Mouse (Mus musculus): ENCODE measurements around the gene Acnat1.
"Not testable (repeated sequence)": the region's sequence is repeated elsewhere in the genome, so short reads cannot be mapped to it uniquely, and the experiment has no call there.

Gene Acnat1

DNA sequence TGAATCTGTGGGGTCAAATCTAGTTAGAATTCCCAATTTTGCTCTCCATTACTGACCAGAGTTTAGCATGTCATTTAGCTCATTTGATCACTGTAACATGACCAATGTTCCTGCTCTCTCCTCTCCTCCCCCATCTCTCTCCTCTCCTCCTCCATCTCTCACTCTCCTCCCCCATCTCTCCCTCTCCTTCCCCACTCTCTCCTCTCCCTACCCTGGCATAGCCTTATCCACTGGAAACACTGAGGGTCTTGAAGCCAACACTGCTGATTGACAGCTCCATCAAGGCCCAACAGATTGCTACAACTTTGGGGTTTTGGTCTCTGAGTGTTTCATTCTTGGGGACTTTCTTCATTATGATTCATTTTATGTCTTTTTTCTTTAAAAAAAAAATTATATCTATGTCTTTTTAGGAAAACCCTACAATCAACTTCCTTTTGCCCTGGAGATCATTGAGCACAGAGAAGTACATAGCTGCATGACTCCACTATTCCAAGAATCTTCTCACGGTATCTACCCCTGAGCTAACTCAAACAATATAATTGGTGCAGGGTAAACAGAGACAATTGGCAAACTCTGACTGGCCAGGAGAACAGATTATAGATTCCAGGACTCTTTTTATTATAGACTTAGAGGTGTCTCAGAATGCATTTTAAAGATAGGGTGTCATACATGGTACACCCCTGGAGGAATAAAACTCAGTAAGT, 21.7 kb downstream of the Acnat1 start:
- no peak for DNase-seq

GRCm38 (mm10) chr4:49451133-49451847, 22.4 kb downstream of the Acnat1 start:
- not testable (repeated sequence) for DNase-seq

GRCm38 (mm10) chr4:49436968-49437367, 36.7 kb downstream of the Acnat1 start:
- not testable (repeated sequence) for DNase-seq

DNA sequence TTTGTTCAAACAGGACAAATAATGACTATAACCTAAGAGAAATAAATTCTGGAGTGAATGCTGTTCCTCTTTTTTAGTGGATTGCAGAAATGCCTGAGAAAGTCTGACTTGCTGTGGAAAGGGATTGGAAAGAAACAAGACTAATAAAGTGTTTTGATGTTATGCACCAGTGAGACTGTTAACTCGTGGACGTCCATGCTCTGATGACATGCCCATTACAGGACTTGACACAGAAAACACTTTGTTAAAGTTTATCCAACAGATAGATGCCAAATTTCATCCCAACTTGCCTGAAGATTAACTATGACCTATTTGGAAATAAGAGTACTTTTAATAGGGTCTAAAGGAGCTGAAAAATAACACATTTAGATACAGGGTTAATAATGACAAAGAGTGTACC, 63.6 kb downstream of the Acnat1 start:
- DNase-seq, result not testable (repeated sequence)

- not testable (repeated sequence) for DNase-seq
Measured at GRCm38 (mm10) chr4:49407957-49408356, 65.8 kb downstream of the Acnat1 start, which contains the start of gene Acnat2. Gene Acnat2, minus strand, starts transcription at chr4:49408151.

All from kidney, adult 18-20 months (tissue).